Mouse (Mus musculus) spleen, adult 2 months (tissue): ENCODE data around the gene Pdia2.

Experiments
- CTCF ChIP-seq: fragments of 200-500 bp; IDR thresholded peaks from 2 replicates; pipeline ENCODE4 v1.5.1; 2011; ENCODE audit warnings: mild to moderate bottlenecking, inconsistent platforms; ENCODE audit not compliant: insufficient read depth, insufficient read length, insufficient replicate concordance; ENCODE audit errors: extremely low read depth
- POLR2A ChIP-seq: fragments of 200-500 bp; IDR thresholded peaks from 2 replicates; pipeline ENCODE4 v1.6.1; 2011; ENCODE audit warnings: low read depth, low read length, inconsistent platforms

- no peak for TF ChIP-seq CTCF
- no peak for TF ChIP-seq POLR2A
Observed at GRCm38 (mm10) chr17:26151886-26152630, 46.8 kb downstream of the Pdia2 start.
